Mouse (Mus musculus) liver, adult 2 months (tissue): Measurements from ENCODE around the gene Ptpdc1.

Experiments used
- CTCF ChIP-seq: fragments of 200-500 bp; IDR thresholded peaks from 2 replicates; pipeline ENCODE4 v1.5.1; 2011; ENCODE audit warnings: low read depth, low read length, control low read depth
- POLR2A ChIP-seq: fragments of 200-500 bp; IDR thresholded peaks from 2 replicates; pipeline ENCODE4 v1.6.1; 2011; ENCODE audit warnings: low read length, control low read depth; ENCODE audit not compliant: insufficient read depth; ENCODE audit errors: extremely low read depth

GRCm38 (mm10) chr13:48657791-48658190 is 32.3 kb upstream of the Ptpdc1 start:
- TF ChIP-seq POLR2A (no peak), CTCF (no peak)
